Mouse (Mus musculus) hindbrain, embryonic 12.5 days (tissue): ENCODE results near the gene Fhl2. TPM values are rescaled to one million over a fixed set of nuclear protein-coding genes. Genes with fewer than 3 reads are reported as not detected.
"Not testable (repeated sequence)": the region's sequence is repeated elsewhere in the genome, so short reads cannot be mapped to it uniquely, and the experiment has no call there.

ENCODE experiments used
- ATAC-seq: fragments of 200-750 bp; cut with Nextera tagmentation; 2 replicates; pipeline ENCODE4 v1.8.0; 2017; ENCODE audit warnings: moderate TSS enrichment; ENCODE audit not compliant: low FRiP score
- H3K27ac ChIP-seq: fragments of 300-500 bp; sonication (generic); 2 replicates; pipeline ENCODE4 v1.5.1; 2016; ENCODE audit warnings: mild to moderate bottlenecking
- H3K27me3 ChIP-seq: fragments of 300-500 bp; sonication (generic); 2 replicates; pipeline ENCODE4 v1.6.1; 2016; ENCODE audit warnings: mild to moderate bottlenecking
- H3K36me3 ChIP-seq: fragments of 300-500 bp; sonication (generic); 2 replicates; pipeline ENCODE4 v1.6.1; 2016; ENCODE audit warnings: mild to moderate bottlenecking
- H3K4me1 ChIP-seq: fragments of 300-500 bp; sonication (generic); 2 replicates; pipeline ENCODE4 v1.6.1; 2016
- H3K4me2 ChIP-seq: fragments of 300-500 bp; sonication (generic); replicated peaks from 2 replicates; pipeline ENCODE4 v1.6.1; 2016; ENCODE audit warnings: mild to moderate bottlenecking
- H3K4me3 ChIP-seq: fragments of 300-500 bp; sonication (generic); 2 replicates; pipeline ENCODE4 v1.5.1; 2016; ENCODE audit warnings: mild to moderate bottlenecking
- H3K9ac ChIP-seq: fragments of 300-500 bp; sonication (generic); 2 replicates; pipeline ENCODE4 v1.6.1; 2016; ENCODE audit warnings: mild to moderate bottlenecking, moderate library complexity
- H3K9me3 ChIP-seq: fragments of 300-500 bp; sonication (generic); replicated peaks from 2 replicates; pipeline ENCODE4 v1.6.1; 2016; ENCODE audit warnings: mild to moderate bottlenecking
- WGBS: fragments of 180-500 bp; shearing (Covaris S2); methylation state at CpG from one replicate; pipeline ENCODE4 v1.1.7; 2016; 5-methylcytosine and 5-hydroxymethylcytosine counted together
- polyA plus RNA-seq: library from polyadenylated mRNA; unstranded; fragments of >200 nt; fragmentation: Nextera tagmentation; extraction: Ambion mirVana; gene quantifications from 2 replicates; pipeline ENCODE4 v1.2.1, GENCODE M21; 2016

Fhl2 gene
- polyA plus RNA-seq, 1 experiment from 2014 or later: 11.8 TPM

DNA sequence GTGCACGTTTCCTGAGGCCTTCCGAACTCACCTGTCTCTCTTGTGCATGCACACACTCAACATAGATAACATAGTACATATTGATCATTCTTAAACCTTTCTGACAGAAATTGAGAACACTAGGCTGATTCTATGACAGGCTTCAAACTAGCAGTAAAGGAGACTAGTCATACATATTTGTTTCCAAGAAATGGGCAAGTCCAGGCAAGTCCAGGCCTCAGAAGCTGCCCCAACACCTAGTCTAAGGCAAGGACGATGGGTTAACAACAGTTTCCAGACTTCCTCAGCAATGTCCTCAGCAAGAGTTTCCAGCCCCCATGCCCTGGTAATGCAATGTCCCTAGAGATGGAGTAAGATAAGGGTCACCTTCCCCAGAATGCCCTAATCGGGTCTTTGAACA lies 53.0 kb downstream of the Fhl2 start:
- no peak overlapping the region for H3K9ac ChIP-seq
- H3K27me3 ChIP-seq: no peaks in the 10 kb centered on the region
- 91% methylated on average over 4 of the region's 4 CpGs for WGBS
- no peaks in the 10 kb centered on the region for H3K9me3 ChIP-seq
- no peak overlapping the region for H3K4me3 ChIP-seq
- no peak overlapping the region for H3K4me2 ChIP-seq
- no peak for ATAC-seq
- H3K27ac ChIP-seq: no peak overlapping the region
- no peaks in the 10 kb centered on the region for H3K4me1 ChIP-seq
- no peaks in the 10 kb centered on the region for H3K36me3 ChIP-seq

DNA sequence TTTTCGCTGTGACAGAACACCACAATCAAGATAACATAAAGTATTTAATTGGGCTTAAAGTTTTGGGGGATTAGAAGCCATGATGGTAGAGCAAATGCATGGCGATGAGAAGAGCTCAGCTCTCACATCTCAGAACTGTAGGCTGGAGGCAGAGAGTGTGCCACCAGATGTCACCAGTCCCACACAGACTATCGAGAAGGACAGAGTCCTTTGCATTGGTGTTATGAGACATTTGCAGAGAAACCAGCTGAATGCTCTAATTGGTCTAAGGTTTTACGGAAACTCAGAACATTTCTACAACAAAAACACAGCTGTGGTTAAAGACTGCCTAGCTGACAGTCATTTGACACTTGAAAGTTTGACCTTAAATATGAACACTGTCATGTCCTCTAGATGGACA lies 53.5 kb downstream of the Fhl2 start:
- Histone ChIP-seq H3K36me3 (no peaks in the 10 kb centered on the region), H3K4me3 (no peak overlapping the region), H3K9ac (no peak overlapping the region), H3K4me1 (no peaks in the 10 kb centered on the region), H3K4me2 (no peak overlapping the region), H3K27ac (no peak overlapping the region), H3K9me3 (no peaks in the 10 kb centered on the region), H3K27me3 (no peaks in the 10 kb centered on the region)
- ATAC-seq: no peak
- 86% methylated on average over 4 of the region's 4 CpGs for WGBS

DNA sequence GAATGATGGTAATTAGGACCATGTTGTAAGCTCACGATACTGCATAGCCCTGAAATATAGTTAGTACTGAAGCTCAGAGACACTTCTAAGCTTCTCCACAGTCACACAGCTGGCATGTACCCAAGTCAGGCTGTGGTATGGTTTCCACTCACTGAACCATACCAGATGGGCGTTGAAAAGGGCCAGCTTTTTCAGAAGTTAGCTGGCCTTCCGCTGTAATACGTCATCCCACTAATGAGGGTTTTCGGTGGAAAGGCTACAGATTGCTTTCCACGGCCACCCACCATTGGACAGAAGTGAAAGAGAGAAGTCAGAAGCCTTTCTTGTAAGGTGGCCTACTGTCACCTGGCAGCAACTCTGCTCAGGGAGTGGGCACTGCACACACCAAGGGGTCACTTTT lies 53.9 kb downstream of the Fhl2 start:
- ATAC-seq: no peak
- no peak overlapping the region for H3K4me3 ChIP-seq
- no peaks in the 10 kb centered on the region for H3K27me3 ChIP-seq
- no peak overlapping the region for H3K4me2 ChIP-seq
- no peak overlapping the region for H3K9ac ChIP-seq
- H3K4me1 ChIP-seq: no peaks in the 10 kb centered on the region
- WGBS: 83% methylated on average over 6 of the region's 6 CpGs
- no peaks in the 10 kb centered on the region for H3K36me3 ChIP-seq
- no peaks in the 10 kb centered on the region for H3K9me3 ChIP-seq
- no peak overlapping the region for H3K27ac ChIP-seq

DNA sequence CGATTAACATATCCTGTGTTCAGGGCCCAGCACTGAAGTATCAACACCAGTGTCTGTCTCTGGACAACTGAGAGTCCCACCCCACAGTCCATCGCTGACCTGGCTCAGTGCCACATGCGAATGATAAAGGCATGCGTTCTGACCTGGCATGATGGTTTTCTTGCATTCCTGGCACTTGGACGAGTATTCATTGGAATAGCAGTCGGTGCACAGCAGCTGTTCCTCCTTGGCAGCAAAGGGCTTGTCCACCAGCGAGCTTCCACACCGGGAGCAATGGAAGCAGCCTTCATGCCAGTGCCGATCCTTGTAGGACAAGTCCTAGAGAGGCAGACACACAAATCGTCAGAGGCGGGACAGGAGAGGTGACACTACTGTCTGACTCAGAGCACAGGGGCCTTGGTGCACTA lies 55.2 kb downstream of the Fhl2 start:
- ATAC-seq: no peak
- Histone ChIP-seq H3K27ac (no peak overlapping the region), H3K36me3 (peaks cover 2% of the 10 kb centered on the region; the same call in 1 of the 2 replicates), H3K27me3 (no peaks in the 10 kb centered on the region), H3K4me3 (no peak overlapping the region), H3K4me2 (no peak overlapping the region), H3K9ac (no peak overlapping the region), H3K4me1 (no peaks in the 10 kb centered on the region), H3K9me3 (no peaks in the 10 kb centered on the region)
- WGBS: 89% methylated on average over 11 of the region's 11 CpGs

DNA sequence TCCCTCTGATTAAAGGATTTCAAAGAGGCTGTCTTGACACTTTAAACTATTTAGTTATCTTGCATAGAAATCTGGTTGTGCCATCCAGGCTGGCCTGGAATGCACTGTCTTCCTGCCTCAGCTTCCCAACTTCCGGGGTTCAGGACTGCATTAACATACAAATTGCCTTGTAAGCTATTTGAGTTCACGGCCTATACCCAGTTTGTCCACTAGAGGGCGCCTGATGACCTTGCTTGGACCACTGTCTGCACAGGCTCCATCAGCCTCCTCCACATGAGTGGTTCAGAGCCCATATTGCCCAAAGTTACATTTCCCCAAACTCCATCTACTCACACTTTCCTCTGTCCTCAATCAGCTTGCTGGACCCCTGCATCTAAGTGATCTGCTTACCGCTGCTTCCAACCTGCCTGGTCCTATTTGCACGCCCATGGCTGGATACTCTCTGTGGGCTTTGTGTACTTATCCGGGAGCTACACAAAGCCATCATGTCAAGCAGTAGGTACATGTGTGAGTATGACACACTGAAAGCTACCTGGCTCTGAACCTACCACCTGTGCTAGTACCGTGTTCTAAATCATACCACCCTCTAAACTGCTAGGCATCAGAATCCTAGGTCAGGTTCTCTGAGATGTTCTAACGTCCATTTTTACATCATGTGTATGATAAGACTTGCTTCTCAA lies 57.1 kb downstream of the Fhl2 start:
- no peaks in the 10 kb centered on the region for H3K4me1 ChIP-seq
- no peak overlapping the region for H3K4me2 ChIP-seq
- no peak overlapping the region for H3K27ac ChIP-seq
- 51% methylated on average over 8 of the region's 8 CpGs for WGBS
- no peaks in the 10 kb centered on the region for H3K27me3 ChIP-seq
- no peak overlapping the region for H3K4me3 ChIP-seq
- H3K9ac ChIP-seq: no peak overlapping the region
- ATAC-seq: peak; percentile 76
- peaks cover 5% of the 10 kb centered on the region; the same call in 1 of the 2 replicates for H3K36me3 ChIP-seq
- H3K9me3 ChIP-seq: no peaks in the 10 kb centered on the region

DNA sequence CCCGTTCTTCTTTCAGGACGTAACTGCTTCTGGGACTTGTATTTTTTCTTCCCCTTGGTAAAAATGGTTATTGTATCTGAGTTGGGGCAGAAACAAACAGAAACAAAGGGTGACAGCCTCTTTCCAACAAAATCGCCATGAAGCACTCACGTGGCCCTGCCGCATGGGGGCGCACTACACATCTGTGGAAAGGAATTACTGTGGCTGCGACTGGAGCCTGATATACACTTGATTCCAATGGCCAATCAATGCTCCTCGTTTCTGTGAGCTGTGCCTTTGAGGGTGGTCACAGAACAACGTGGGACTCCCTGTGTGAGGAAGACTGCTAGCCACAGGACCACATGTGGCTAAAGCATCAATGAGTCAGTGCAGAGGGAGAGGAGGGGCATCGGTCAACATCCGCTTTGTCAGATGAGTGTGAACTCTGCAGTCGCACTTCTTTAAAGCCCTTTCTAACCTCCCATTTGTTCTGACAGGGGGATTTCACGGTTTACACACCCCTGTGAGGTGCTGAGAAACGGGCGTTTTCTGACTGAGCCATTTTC lies 58.4 kb downstream of the Fhl2 start:
- no peaks in the 10 kb centered on the region for H3K27me3 ChIP-seq
- H3K4me2 ChIP-seq: no peak overlapping the region
- no peaks in the 10 kb centered on the region for H3K4me1 ChIP-seq
- H3K9me3 ChIP-seq: no peaks in the 10 kb centered on the region
- no peak overlapping the region for H3K27ac ChIP-seq
- 73% methylated on average over 15 of the region's 15 CpGs for WGBS
- H3K36me3 ChIP-seq: peaks cover 5% of the 10 kb centered on the region; the same call in 1 of the 2 replicates
- no peak overlapping the region for H3K9ac ChIP-seq
- H3K4me3 ChIP-seq: no peak overlapping the region
- ATAC-seq: no peak

DNA sequence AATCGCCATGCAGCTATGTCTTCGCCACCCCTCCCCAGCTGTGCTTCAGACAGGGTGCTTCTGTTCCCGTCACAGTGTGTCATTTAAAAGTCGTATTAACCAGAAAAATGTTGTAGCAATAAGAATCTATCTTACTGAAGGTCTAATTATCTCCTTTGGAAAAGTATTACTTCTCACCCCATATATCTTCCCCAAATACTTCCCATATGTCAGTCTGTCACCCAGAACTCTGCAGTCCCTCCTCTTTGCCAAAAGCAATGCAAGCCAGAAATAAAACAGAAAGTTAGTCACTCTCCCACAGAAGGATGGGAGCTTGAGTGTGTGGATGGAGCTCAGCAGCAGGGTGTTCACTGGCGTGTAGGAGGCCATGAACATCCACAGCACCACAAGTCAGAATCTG lies 59.5 kb downstream of the Fhl2 start:
- ATAC-seq: no peak
- Histone ChIP-seq H3K4me3 (no peak overlapping the region), H3K4me2 (no peak overlapping the region), H3K9me3 (no peaks in the 10 kb centered on the region), H3K27ac (no peak overlapping the region), H3K36me3 (peaks cover 5% of the 10 kb centered on the region; the same call in 1 of the 2 replicates), H3K27me3 (no peaks in the 10 kb centered on the region), H3K9ac (no peak overlapping the region), H3K4me1 (no peaks in the 10 kb centered on the region)
- WGBS: 91% methylated on average over 5 of the region's 5 CpGs

DNA sequence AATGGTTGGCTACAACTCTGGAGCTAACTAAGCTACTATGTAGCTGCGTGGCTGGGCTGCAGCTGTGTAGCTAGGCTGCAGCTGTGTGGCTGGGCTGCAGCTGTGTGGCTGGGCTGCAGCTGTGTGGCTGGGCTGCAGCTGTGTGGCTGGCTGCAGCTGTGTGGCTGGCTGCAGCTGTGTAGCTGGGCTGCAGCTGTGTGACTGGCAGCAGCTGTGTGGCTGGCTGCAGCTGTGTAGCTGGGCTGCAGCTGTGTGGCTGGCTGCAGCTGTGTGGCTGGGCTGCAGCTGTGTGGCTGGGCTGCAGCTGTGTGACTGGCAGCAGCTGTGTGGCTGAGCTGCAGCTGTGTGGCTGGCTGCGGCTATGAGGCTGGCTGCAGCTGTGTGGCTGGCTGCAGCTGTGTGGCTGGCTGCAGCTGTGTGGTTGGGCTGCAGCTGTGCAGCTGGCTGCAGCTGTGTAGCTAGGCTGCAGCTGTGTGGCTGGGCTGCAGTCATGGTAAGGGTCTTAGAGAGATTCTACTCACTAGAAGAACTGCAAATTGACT lies 60.2 kb downstream of the Fhl2 start:
- H3K9ac ChIP-seq, H3K36me3 ChIP-seq, H3K4me2 ChIP-seq, H3K4me3 ChIP-seq, H3K27ac ChIP-seq, H3K9me3 ChIP-seq, H3K27me3 ChIP-seq, H3K4me1 ChIP-seq, ATAC-seq: not testable (repeated sequence)
- whole genome bisulfite sequencing: 88% methylated on average over 2 of the region's 2 CpGs

DNA sequence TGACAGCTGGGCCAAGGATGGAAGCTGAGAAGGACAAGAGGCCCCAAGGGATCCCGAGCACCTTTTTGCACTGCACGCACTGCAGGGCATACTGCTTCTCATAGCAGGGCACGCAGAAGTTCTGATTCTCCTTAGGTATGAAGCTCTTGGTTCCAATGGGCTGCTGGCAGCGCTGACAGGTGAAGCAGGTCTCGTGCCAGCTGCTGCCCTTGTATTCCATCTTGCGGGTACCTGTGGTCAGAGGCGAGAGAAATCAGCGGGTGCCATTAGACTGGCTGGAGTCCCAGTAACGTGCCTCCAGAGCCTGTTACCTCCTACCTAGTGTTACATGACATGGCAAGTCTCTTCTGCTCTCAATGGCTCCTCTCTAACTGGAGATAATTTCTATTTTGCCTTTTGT lies 65.2 kb downstream of the Fhl2 start:
- Histone ChIP-seq H3K9ac (no peak overlapping the region), H3K4me3 (no peak overlapping the region), H3K4me2 (no peak overlapping the region), H3K27ac (no peak overlapping the region), H3K4me1 (no peaks in the 10 kb centered on the region), H3K27me3 (no peaks in the 10 kb centered on the region), H3K36me3 (peaks cover 7% of the 10 kb centered on the region; the same call in 1 of the 2 replicates), H3K9me3 (no peaks in the 10 kb centered on the region)
- WGBS: 91% methylated on average over 9 of the region's 9 CpGs
- ATAC-seq: no peak

DNA sequence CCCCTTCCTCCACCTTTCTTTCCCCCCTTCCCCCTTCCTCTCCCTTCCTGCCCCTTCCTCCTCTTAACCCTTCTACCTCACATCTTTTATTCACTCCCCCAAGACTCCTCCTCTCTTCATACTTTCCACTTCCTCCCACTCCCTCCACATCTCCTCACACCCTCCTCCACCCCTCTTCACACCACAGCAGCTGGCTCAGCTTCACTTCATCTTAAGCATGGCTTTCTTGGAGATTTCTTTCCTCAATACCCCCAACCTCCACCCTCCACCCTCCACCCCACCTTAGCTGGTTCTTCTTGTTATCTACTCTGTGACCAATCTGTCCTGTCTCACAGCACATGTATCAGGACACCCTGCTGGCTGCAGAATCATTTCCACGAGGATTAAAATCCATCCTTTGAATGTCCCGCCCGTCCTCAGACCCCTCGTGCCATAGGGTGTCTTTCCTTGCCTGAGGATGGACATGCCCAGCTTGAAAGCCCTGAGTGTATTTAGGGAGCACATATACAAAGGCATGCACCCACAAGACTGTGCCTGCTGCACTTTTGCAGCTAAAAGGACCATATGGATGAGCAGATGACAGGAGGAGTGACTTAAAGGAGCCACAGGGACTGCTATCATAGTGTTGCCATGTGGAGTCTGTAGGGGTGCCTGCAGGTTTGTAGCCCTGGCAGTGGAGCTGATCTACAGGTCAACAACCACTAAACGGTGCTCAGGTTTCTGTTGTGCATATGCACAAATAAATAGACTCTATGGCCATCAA lies 66.4 kb downstream of the Fhl2 start:
- no peak overlapping the region for H3K9ac ChIP-seq
- H3K27me3 ChIP-seq: no peaks in the 10 kb centered on the region
- no peak for ATAC-seq
- WGBS: 77% methylated on average over 5 of the region's 5 CpGs
- no peak overlapping the region for H3K4me3 ChIP-seq
- no peaks in the 10 kb centered on the region for H3K9me3 ChIP-seq
- no peaks in the 10 kb centered on the region for H3K4me1 ChIP-seq
- no peak overlapping the region for H3K27ac ChIP-seq
- 0 out of 2 replicates have a peak, but pooled peaks cover 4% of the 10 kb centered on the region for H3K36me3 ChIP-seq
- no peak overlapping the region for H3K4me2 ChIP-seq

DNA sequence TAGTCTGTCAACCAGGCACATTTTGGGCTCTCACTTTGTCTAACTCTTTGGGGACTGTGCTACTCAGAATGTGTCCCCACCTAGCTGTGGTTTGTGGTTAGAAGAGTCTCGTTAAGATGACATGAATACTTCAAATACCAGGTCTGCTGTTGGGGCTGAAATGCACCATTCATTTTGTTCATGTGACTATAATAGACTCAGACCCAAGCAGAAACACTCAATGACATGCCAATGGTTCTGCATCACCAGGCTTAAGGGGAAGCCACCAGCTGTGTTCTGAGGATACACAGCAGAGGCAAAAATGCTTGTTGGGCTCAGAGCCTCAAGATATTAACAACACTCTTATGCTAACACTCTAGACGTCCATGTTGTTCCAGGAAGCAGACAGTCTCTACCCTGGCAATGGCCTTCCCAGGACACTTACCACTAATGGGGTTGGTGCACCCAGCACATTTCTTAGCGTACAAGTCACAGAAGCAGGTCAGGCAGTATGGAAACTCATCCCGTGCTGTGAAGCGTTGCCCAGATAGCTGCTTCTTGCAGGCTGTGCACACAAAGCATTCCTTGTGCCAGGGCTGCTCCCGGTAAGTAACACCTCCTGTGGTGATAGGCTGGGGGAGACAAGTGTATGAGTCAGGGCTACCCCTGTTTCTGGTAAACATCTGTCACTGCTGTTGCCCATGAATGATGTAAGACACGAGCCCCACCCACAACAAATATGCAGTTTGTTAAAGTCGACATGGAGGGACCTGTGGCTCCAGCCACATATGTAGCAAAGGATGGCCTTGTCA lies 68.8 kb downstream of the Fhl2 start:
- Histone ChIP-seq H3K9ac (no peak overlapping the region), H3K9me3 (no peaks in the 10 kb centered on the region), H3K27me3 (no peaks in the 10 kb centered on the region), H3K4me2 (no peak overlapping the region), H3K36me3 (0 out of 2 replicates have a peak, but pooled peaks cover 4% of the 10 kb centered on the region), H3K4me3 (no peak overlapping the region), H3K4me1 (no peaks in the 10 kb centered on the region), H3K27ac (no peak overlapping the region)
- 78% methylated on average over 8 of the region's 8 CpGs for WGBS
- ATAC-seq: no peak

DNA sequence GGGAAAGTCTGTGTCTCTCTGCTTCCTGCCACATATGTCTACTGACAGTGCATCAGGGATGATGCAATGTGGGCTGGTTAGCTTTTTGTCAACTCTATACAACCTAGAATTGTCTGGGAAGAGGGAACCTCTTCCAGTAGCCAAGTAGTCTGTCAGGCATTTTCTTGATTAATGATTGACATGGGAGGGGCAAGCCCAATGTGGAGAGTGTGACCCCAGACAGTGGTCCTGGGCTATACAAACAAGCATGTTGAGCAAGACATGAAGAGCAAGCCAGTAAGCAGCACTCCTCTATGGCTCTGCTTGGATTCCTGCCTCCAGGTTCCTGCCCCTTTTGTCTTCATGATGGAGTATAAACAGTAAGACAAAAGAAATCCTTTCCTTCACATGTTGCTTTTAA lies 69.6 kb downstream of the Fhl2 start:
- no peaks in the 10 kb centered on the region for H3K4me1 ChIP-seq
- no peak overlapping the region for H3K4me2 ChIP-seq
- no peak overlapping the region for H3K9ac ChIP-seq
- no peak for ATAC-seq
- H3K36me3 ChIP-seq: 0 out of 2 replicates have a peak, but pooled peaks cover 4% of the 10 kb centered on the region
- H3K4me3 ChIP-seq: no peak overlapping the region
- no peaks in the 10 kb centered on the region for H3K9me3 ChIP-seq
- no peaks in the 10 kb centered on the region for H3K27me3 ChIP-seq
- H3K27ac ChIP-seq: no peak overlapping the region
